Mouse (Mus musculus) CH12.LX (cell line): ENCODE measurements around the gene Cdh16. TPM values are rescaled to one million over a fixed set of nuclear protein-coding genes. Genes with fewer than 3 reads are reported as not detected.

Source experiments
- DNase-seq: peaks from one replicate; pipeline ENCODE4 v3.0.0-alpha.2; 2013; ENCODE audit errors: extremely low read depth
- H3K27ac ChIP-seq: 2 replicates; pipeline ENCODE4 v1.5.1; 2012; ENCODE audit warnings: low read depth, mild to moderate bottlenecking, control low read depth, moderate library complexity; ENCODE audit not compliant: insufficient read depth
- H3K27me3 ChIP-seq: replicated peaks from 2 replicates; pipeline ENCODE3; 2012; ENCODE audit warnings: inconsistent platforms
- H3K36me3 ChIP-seq, 2 experiments: replicated peaks in 1 of 2; 2 replicates each; pipeline versions ENCODE3 to v1.6.1; 2012; ENCODE audit warnings: inconsistent platforms in 1 of 2, low read length in 1 of 2, mild to moderate bottlenecking in 1 of 2, mixed read lengths in 1 of 2, moderate library complexity in 1 of 2; ENCODE audit not compliant: control insufficient read depth in 1 of 2, insufficient read depth in 1 of 2
- H3K4me1 ChIP-seq, 2 experiments: 2 replicates each; pipeline ENCODE4 v1.6.1; 2012; ENCODE audit warnings: inconsistent platforms in 1 of 2, moderate library complexity in 1 of 2; ENCODE audit not compliant: insufficient read depth in 2 of 2, control insufficient read depth in 1 of 2
- H3K4me2 ChIP-seq: 2 replicates; pipeline ENCODE4 v1.6.1; 2012; ENCODE audit warnings: low read depth, mild to moderate bottlenecking, control low read depth; ENCODE audit not compliant: poor library complexity, insufficient read depth, severe bottlenecking
- H3K4me3 ChIP-seq, 3 experiments: fragments of 150-350 bp in 1 of 3; sonication (generic) in 1 of 3; replicated peaks in 1 of 3; 2 replicates each; pipeline versions ENCODE3 to v1.5.1; 2011 to 2012; ENCODE audit warnings: low read depth in 2 of 3, low read length in 2 of 3, mild to moderate bottlenecking in 2 of 3, moderate library complexity in 2 of 3, control low read depth in 1 of 3, improper control_type of control experiment in 1 of 3, inconsistent platforms in 1 of 3, mixed read lengths in 1 of 3; ENCODE audit not compliant: poor library complexity in 1 of 3
- H3K79me2 ChIP-seq: replicated peaks from 2 replicates; pipeline ENCODE4 v1.6.1; 2012; ENCODE audit warnings: mild to moderate bottlenecking, moderate library complexity; ENCODE audit not compliant: control insufficient read depth, poor library complexity, insufficient read depth, severe bottlenecking; ENCODE audit errors: extremely low read depth
- H3K9ac ChIP-seq: 2 replicates; pipeline ENCODE4 v1.6.1; 2012; ENCODE audit warnings: low read depth, mild to moderate bottlenecking, control low read depth, moderate library complexity; ENCODE audit not compliant: insufficient read depth
- H3K9me3 ChIP-seq: replicated peaks from 2 replicates; pipeline ENCODE3; 2012; ENCODE audit warnings: low read length, inconsistent platforms, mixed read lengths
- BHLHE40 ChIP-seq: IDR thresholded peaks from 2 replicates; pipeline ENCODE4 v1.6.1; 2011; ENCODE audit warnings: mild to moderate bottlenecking, low read depth, low read length, improper control_type of control experiment
- CHD1 ChIP-seq: IDR thresholded peaks from 2 replicates; pipeline ENCODE4 v1.6.1; 2012; ENCODE audit warnings: low read depth, low read length, improper control_type of control experiment, inconsistent platforms
- CHD2 ChIP-seq: IDR thresholded peaks from 2 replicates; pipeline ENCODE4 v1.6.1; 2011; ENCODE audit warnings: low read length, improper control_type of control experiment
- CTCF ChIP-seq, 2 experiments: IDR thresholded peaks in 1 of 2; conservative IDR thresholded peaks in 1 of 2; 2 replicates each; pipeline ENCODE4 v1.5.1; 2011 to 2012; ENCODE audit warnings: low read depth in 2 of 2, low read length in 2 of 2, improper control_type of control experiment in 1 of 2, inconsistent platforms in 1 of 2, mild to moderate bottlenecking in 1 of 2, moderate library complexity in 1 of 2
- E2F4 ChIP-seq: IDR thresholded peaks from 2 replicates; pipeline ENCODE4 v1.6.1; 2011; ENCODE audit warnings: low read depth, low read length, improper control_type of control experiment; ENCODE audit not compliant: insufficient replicate concordance
- ELF1 ChIP-seq: IDR thresholded peaks from 2 replicates; pipeline ENCODE4 v1.6.1; 2014; ENCODE audit warnings: low read depth, mild to moderate bottlenecking, inconsistent platforms, low read length, improper control_type of control experiment
- EP300 ChIP-seq: IDR thresholded peaks from 2 replicates; pipeline ENCODE4 v1.6.1; 2011; ENCODE audit warnings: low read length, improper control_type of control experiment
- ETS1 ChIP-seq: conservative IDR thresholded peaks from 2 replicates; pipeline ENCODE4 v1.6.1; 2012; ENCODE audit warnings: low read depth, mild to moderate bottlenecking, inconsistent platforms, low read length, improper control_type of control experiment, moderate library complexity
- GABPA ChIP-seq: IDR thresholded peaks from 2 replicates; pipeline ENCODE4 v1.6.1; 2012; ENCODE audit warnings: low read depth, low read length, improper control_type of control experiment, inconsistent platforms; ENCODE audit not compliant: insufficient replicate concordance
- HCFC1 ChIP-seq: IDR thresholded peaks from 2 replicates; pipeline ENCODE4 v1.6.1; 2012; ENCODE audit warnings: low read depth, mild to moderate bottlenecking, inconsistent platforms, low read length, improper control_type of control experiment
- IRF4 ChIP-seq: IDR thresholded peaks from 2 replicates; pipeline ENCODE4 v1.6.1; 2014; ENCODE audit warnings: low read depth, mild to moderate bottlenecking, inconsistent platforms, low read length, improper control_type of control experiment
- JUN ChIP-seq: IDR thresholded peaks from 2 replicates; pipeline ENCODE4 v1.6.1; 2011; ENCODE audit warnings: low read depth, mild to moderate bottlenecking, low read length, improper control_type of control experiment, moderate library complexity; ENCODE audit not compliant: insufficient read depth
- JUND ChIP-seq: conservative IDR thresholded peaks from 2 replicates; pipeline ENCODE4 v1.6.1; 2011; ENCODE audit warnings: low read depth, low read length, improper control_type of control experiment
- KAT2A ChIP-seq: IDR thresholded peaks from 2 replicates; pipeline ENCODE4 v1.6.1; 2012; ENCODE audit warnings: low read length, improper control_type of control experiment, inconsistent platforms; ENCODE audit not compliant: insufficient replicate concordance
- MAFK ChIP-seq: IDR thresholded peaks from 2 replicates; pipeline ENCODE4 v1.6.1; 2011; ENCODE audit warnings: low read length, improper control_type of control experiment; ENCODE audit not compliant: insufficient replicate concordance
- MAX ChIP-seq: IDR thresholded peaks from 2 replicates; pipeline ENCODE4 v1.6.1; 2011; ENCODE audit warnings: low read length, improper control_type of control experiment
- MAZ ChIP-seq: IDR thresholded peaks from 2 replicates; pipeline ENCODE4 v1.6.1; 2012; ENCODE audit warnings: low read depth, mild to moderate bottlenecking, inconsistent platforms, low read length, improper control_type of control experiment, moderate library complexity
- MEF2A ChIP-seq: IDR thresholded peaks from 2 replicates; pipeline ENCODE4 v1.6.1; 2014; ENCODE audit warnings: low read depth, mild to moderate bottlenecking, inconsistent platforms, low read length, improper control_type of control experiment, borderline replicate concordance
- MXI1 ChIP-seq: IDR thresholded peaks from 2 replicates; pipeline ENCODE4 v1.6.1; 2011; ENCODE audit warnings: mild to moderate bottlenecking, low read depth, low read length, improper control_type of control experiment
- MYC ChIP-seq: IDR thresholded peaks from 2 replicates; pipeline ENCODE4 v1.6.1; 2011; ENCODE audit warnings: low read depth, mild to moderate bottlenecking, improper control_type of control experiment, low read length
- NELFE ChIP-seq: IDR thresholded peaks from 2 replicates; pipeline ENCODE4 v1.6.1; 2011; ENCODE audit warnings: low read depth, low read length, improper control_type of control experiment
- NRF1 ChIP-seq: IDR thresholded peaks from 2 replicates; pipeline ENCODE4 v1.6.1; 2014; ENCODE audit warnings: low read depth, mild to moderate bottlenecking, inconsistent platforms, low read length, improper control_type of control experiment, moderate library complexity
- PAX5 ChIP-seq: IDR thresholded peaks from 2 replicates; pipeline ENCODE4 v1.6.1; 2012; ENCODE audit warnings: low read length, inconsistent platforms, mixed read lengths
- POLR2A ChIP-seq: IDR thresholded peaks from 2 replicates; pipeline ENCODE4 v1.6.1; 2011; ENCODE audit warnings: low read depth, mild to moderate bottlenecking, improper control_type of control experiment, low read length
- POLR2AphosphoS2 ChIP-seq: IDR thresholded peaks from 2 replicates; pipeline ENCODE4 v1.6.1; 2011; ENCODE audit warnings: low read depth, low read length, improper control_type of control experiment
- RAD21 ChIP-seq: IDR thresholded peaks from 2 replicates; pipeline ENCODE4 v1.6.1; 2011; ENCODE audit warnings: low read depth, mild to moderate bottlenecking, low read length, improper control_type of control experiment, moderate library complexity
- RCOR1 ChIP-seq: conservative IDR thresholded peaks from 2 replicates; pipeline ENCODE4 v1.6.1; 2012; ENCODE audit warnings: low read depth, mild to moderate bottlenecking, inconsistent platforms, low read length, improper control_type of control experiment
- SIN3A ChIP-seq: IDR thresholded peaks from 2 replicates; pipeline ENCODE4 v1.6.1; 2012; ENCODE audit warnings: low read length, improper control_type of control experiment, inconsistent platforms
- SMC3 ChIP-seq: IDR thresholded peaks from 2 replicates; pipeline ENCODE4 v1.6.1; 2011; ENCODE audit warnings: low read depth, low read length, improper control_type of control experiment
- TBP ChIP-seq: conservative IDR thresholded peaks from 2 replicates; pipeline ENCODE4 v1.6.1; 2011; ENCODE audit warnings: low read depth, low read length, improper control_type of control experiment
- TCF12 ChIP-seq: IDR thresholded peaks from 2 replicates; pipeline ENCODE4 v1.6.1; 2014; ENCODE audit warnings: low read depth, mild to moderate bottlenecking, inconsistent platforms, low read length, improper control_type of control experiment
- UBTF ChIP-seq: IDR thresholded peaks from 2 replicates; pipeline ENCODE4 v1.6.1; 2012; ENCODE audit warnings: low read depth, mild to moderate bottlenecking, inconsistent platforms, low read length, improper control_type of control experiment, moderate library complexity
- USF1 ChIP-seq: IDR thresholded peaks from 2 replicates; pipeline ENCODE4 v1.6.1; 2014; ENCODE audit warnings: low read depth, mild to moderate bottlenecking, inconsistent platforms, low read length, improper control_type of control experiment
- USF2 ChIP-seq: conservative IDR thresholded peaks from 2 replicates; pipeline ENCODE4 v1.6.1; 2011; ENCODE audit warnings: low read depth, low read length, improper control_type of control experiment
- ZC3H11A ChIP-seq: IDR thresholded peaks from 2 replicates; pipeline ENCODE4 v1.6.1; 2012; ENCODE audit warnings: low read depth, mild to moderate bottlenecking, inconsistent platforms, low read length, improper control_type of control experiment
- ZKSCAN1 ChIP-seq: IDR thresholded peaks from 2 replicates; pipeline ENCODE4 v1.6.1; 2012; ENCODE audit warnings: low read depth, inconsistent platforms, low read length, improper control_type of control experiment, borderline replicate concordance
- ZMIZ1 ChIP-seq: IDR thresholded peaks from 2 replicates; pipeline ENCODE4 v1.6.1; 2012; ENCODE audit warnings: low read depth, mild to moderate bottlenecking, inconsistent platforms, low read length, improper control_type of control experiment
- ZNF384 ChIP-seq: IDR thresholded peaks from 2 replicates; pipeline ENCODE4 v1.6.1; 2012; ENCODE audit warnings: low read depth, low read length, improper control_type of control experiment, inconsistent platforms
- dilution Hi-C: fragments of 300-500 bp; cut with MboI; formaldehyde crosslinking; loops from 2 replicates; pipeline ENCODE4 v1.14.3; 2020; ENCODE audit warnings: low sequenced_read_pairs; ENCODE audit not compliant: extremely low pct_unique_long_range_greater_than_20kb, extremely low pct_ligation_motif_present
- in situ Hi-C: fragments of 300-500 bp; cut with MboI; formaldehyde crosslinking; loops from 3 replicates; pipeline ENCODE4 v1.14.3; 2019; ENCODE audit warnings: low sequenced_read_pairs, low pct_ligation_motif_present, low pct_unique_long_range_greater_than_20kb, mixed read lengths
- polyA plus RNA-seq: library from polyadenylated mRNA; unstranded; fragments of >175 nt; gene quantifications from 2 replicates; pipeline ENCODE4 v1.2.1, GENCODE M21; 2012; ENCODE audit warnings: low read depth; ENCODE audit not compliant: insufficient read length
- total RNA-seq, 2 experiments: library from RNA; depleted of rRNA; stranded (reverse); fragments of 300-350 nt in 1 of 2; fragments of >200 nt in 1 of 2; gene quantifications; 2 replicates each; pipeline ENCODE4 v1.2.3; 2012 to 2014

The Cdh16 gene
- total and polyA plus RNA-seq, 3 experiments: not detected

- Histone ChIP-seq H3K36me3 (no peaks in the 10 kb centered on the region), H3K4me2 (peak overlapping the region; percentile 80; the same call in 1 of the 2 replicates), H3K4me1 (peaks cover 0 to 11% of the 10 kb centered on the region in 2 experiments; a peak in 2 of 4 replicates), H3K4me3 (peak overlapping the region in 2 of 3 experiments; percentile 30 to 35), H3K27ac (no peak overlapping the region), H3K9ac (no peak overlapping the region), H3K9me3 (no peaks in the 10 kb centered on the region), H3K79me2 (no peaks in the 10 kb centered on the region), H3K27me3 (peaks cover 12% of the 10 kb centered on the region)
- in situ Hi-C loops: no loop called here
- TF ChIP-seq MAX (no peak), HCFC1 (no peak), USF2 (no peak), UBTF (no peak), JUN (no peak), SMC3 (peak; percentile 59), KAT2A (no peak), NELFE (peak; percentile 77; the same call in 1 of the 2 replicates), ZC3H11A (no peak), RAD21 (peak; percentile 34), MYC (0 out of 2 replicates have a peak, but pooled peaks have one; percentile 21), RCOR1 (no peak), NRF1 (peak; percentile 68), SIN3A (no peak), MAZ (peak; percentile 93), MAFK (no peak), PAX5 (no peak), GABPA (no peak), IRF4 (peak; percentile 60), ZKSCAN1 (no peak), E2F4 (no peak), ZNF384 (no peak), EP300 (no peak), CTCF (conservative IDR thresholded peaks at IDR 0.05 in 1 of 2, IDR thresholded peaks at IDR 0.05 in 1 of 2; ENCODE audit: low read depth in 2 of 2, low read length in 2 of 2) (peak; percentile 54 to 99), MXI1 (no peak), BHLHE40 (0 out of 2 replicates have a peak, but pooled peaks have one; percentile 32), MEF2A (peak; percentile 61; the same call in 1 of the 2 replicates), POLR2A (0 out of 2 replicates have a peak, but pooled peaks have one; percentile 23), TBP (no peak), CHD2 (peak; percentile 88), ZMIZ1 (no peak), JUND (0 out of 2 replicates have a peak, but pooled peaks have one; percentile 26), ELF1 (no peak; the same call in 1 of the 2 replicates), ETS1 (no peak), USF1 (no peak), TCF12 (peak; percentile 50; the same call in 1 of the 2 replicates), CHD1 (no peak), POLR2AphosphoS2 (no peak)
- DNase-seq: peak; percentile 97
- dilution Hi-C loops: no loop called here
Observed at GRCm38 (mm10) chr8:104564633-104565456, 59.4 kb downstream of the Cdh16 start.
